Mouse (Mus musculus) cortical plate, adult 2 months (tissue): Measurements from ENCODE around the gene Erc2.

Experiments used
- CTCF ChIP-seq: fragments of 200-500 bp; IDR thresholded peaks from 2 replicates; pipeline ENCODE4 v1.5.1; 2011; ENCODE audit warnings: mild to moderate bottlenecking, control low read depth, low read length; ENCODE audit not compliant: insufficient read depth; ENCODE audit errors: extremely low read depth
- POLR2A ChIP-seq: fragments of 200-500 bp; IDR thresholded peaks from 2 replicates; pipeline ENCODE4 v1.6.1; 2011; ENCODE audit warnings: mild to moderate bottlenecking, low read length, control low read depth; ENCODE audit not compliant: insufficient read depth; ENCODE audit errors: extremely low read depth

- TF ChIP-seq CTCF (no peak), POLR2A (no peak)
Observed at GRCm38 (mm10) chr14:28420596-28420995, 798.4 kb downstream of the Erc2 start.
